Mouse (Mus musculus) lung, postnatal 10 days (tissue): Measurements from ENCODE around the gene E130311K13Rik.

Experiments used
- DNase-seq: peaks from one replicate; pipeline ENCODE4 v3.0.0; 2021

E130311K13Rik gene

DNA sequence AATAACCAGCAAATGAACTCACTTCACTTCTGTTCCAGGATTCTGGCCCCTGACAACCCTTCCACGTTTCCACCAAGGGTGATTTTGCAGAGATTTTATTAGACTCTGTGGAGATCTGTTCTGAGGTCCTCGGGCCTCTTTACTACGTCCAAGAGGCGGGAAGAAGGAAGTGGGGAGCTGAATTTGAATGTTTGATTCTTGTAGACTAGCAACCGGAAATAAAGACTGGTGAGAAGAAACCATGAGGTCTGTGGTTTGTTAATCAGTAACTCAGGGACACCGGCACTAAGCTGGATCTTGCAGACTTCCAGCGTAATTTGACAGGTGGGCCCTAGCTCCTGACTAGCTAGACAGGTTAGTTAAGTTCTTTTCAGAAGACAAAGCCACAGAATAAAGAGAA lies 35.6 kb downstream of the E130311K13Rik start:
- no peak for DNase-seq

DNA sequence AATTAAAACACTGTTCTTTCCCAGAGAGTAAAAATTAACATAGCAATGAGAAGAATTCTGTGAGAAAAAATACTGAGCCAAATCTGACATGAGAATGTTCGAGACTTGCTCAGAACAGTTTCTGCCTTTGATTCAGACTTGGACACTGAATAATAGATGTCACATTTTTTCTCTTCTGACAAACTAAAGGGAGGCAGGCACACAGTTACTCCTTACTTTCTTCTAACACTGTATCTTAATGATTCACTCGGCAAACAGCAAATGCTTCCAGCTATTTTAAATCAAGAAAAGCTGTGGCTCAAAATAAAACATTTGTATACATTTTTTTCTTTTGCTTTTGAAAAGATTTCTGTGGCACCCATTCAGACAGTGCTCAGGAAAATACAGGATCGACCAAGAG lies 37.1 kb downstream of the E130311K13Rik start:
- DNase-seq, result no peak

DNA sequence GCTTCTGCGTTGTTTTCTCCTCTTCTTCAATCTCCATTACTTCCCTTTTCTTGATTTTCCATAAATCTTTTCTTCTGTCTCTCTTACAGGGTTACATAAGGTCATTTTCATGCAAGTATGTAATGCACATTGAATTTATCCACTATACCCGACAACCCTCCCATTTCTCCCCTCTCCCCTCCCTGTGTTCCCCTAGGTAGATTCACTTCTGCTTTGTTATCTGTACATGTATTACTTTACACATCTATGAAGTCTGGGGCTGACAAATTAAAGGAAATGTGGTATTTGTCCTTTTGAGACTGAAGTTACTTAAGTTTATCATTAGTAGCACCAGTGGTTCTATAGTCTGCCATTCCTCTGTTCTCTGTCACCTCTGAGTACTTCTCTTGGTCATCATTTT lies 48.2 kb downstream of the E130311K13Rik start:
- no peak for DNase-seq

DNA sequence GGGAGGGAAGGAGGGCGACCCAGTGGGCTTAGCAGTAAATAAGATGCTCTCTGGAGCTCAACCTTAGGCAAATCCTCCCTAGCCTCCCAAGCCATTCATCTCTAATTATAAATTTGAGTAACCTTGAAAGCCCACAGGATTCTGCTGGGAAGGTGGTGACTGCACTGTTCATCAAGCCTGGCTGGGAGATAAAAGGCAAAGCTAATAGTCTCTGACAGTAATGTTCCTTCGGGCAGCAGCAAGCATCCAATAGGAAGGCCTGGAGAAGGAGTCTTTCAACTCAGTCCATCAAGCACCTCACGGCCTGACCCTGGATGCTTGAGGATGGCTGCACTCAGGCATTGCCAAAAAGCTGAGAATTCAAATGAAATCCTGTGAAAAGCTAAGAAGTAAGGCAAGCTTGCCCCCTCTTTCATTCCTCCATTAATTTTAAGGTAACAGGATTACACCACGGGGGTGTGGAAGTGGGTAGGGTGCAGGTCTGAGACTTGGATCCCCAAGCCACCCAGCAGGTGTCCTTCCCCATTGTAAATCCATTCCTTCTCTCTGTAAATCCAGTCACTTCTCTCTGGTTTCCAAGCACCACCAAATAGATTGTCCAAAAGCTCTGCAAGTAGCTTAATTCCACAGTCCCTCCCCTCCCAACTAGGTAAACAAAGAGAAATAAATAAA lies 50.1 kb downstream of the E130311K13Rik start:
- DNase-seq, result no peak

DNA sequence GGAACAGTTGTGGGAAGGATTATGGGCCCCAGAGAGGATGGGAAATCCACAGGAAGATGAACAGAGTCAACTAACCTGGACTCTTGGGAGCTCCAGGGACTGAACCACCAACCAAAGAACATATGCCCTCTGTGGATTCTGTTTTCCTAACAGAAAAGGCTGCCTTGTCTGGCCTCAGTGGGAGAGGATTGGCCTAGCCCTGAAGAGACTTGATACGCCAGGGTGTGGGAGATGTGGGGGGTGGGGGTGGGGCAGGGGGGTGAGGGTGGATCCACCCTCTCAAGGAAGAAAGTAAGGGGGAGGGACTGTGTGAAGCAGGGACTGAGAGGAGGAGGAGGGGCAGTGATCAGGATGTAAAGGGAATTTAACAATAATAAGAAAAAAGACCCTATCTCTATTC lies 56.5 kb downstream of the E130311K13Rik start:
- DNase-seq, result no peak

DNA sequence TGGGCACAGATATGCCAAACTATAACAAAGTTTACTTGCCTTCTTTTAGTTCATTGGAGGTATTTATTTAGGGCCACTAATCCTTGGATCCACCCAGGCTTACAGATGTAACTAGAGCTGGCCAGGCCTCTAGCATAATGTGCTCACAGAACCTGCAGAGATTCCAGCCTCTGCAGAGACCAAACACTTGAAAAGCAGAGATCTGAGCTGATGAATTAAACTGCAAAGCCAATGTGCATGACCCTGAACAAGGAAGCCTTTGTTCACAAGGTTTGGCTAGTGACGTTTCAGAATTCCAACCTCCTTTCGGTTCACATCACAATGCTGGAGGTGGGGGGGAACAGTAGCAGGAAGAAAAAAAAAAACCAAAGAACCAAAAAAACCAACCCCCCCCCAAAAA lies 58.0 kb downstream of the E130311K13Rik start:
- DNase-seq, result no peak

DNA sequence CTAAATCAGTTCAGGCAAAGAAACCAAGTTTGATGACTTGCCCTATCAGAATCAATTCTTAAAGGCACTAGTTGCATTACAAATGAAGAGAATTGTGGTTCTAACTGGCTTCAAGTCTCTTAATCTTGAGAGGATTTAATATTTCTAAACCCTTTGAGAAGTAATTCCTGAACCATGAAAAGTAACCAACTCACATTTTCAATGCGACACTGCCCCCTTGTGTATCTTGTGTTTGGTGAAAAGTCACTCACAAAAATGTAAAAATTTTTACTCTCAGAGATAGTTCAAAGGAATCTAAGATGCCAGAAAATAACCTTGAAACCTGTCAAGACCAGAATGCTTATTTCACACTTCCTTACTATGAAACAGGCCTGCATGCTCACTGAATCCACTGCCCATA lies 61.0 kb downstream of the E130311K13Rik start:
- peak; percentile 43 for DNase-seq

DNA sequence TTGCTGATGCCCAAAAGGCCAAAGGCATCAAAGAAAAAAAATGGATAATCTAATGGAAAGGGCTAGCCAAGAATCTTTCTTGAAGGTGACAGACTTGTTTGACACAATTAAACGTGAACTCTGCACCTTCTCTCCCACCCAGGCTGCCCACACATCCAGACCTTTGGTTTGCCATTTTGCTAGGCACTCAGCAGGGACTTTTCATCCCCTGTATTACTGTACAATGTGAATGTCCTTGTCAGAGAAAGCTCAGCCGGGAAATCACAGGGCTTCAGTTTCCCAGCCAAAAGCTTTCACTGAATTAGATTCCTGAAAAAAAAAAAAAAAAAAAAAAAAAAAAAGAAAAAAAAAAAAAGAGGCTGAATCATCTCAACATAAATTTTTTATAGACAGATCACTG lies 64.2 kb downstream of the E130311K13Rik start:
- no peak for DNase-seq
